Mouse (Mus musculus) heart, postnatal 0 days (tissue): ENCODE results near the gene Calhm1.

Experiments used
- CTCF ChIP-seq: IDR thresholded peaks from 2 replicates; pipeline ENCODE4 v1.5.1; 2016; ENCODE audit warnings: antibody characterized with exemption, control low read depth, low read depth
- EP300 ChIP-seq: IDR thresholded peaks from 2 replicates; pipeline ENCODE4 v1.6.1; 2016; ENCODE audit warnings: antibody characterized with exemption, low read depth

DNA sequence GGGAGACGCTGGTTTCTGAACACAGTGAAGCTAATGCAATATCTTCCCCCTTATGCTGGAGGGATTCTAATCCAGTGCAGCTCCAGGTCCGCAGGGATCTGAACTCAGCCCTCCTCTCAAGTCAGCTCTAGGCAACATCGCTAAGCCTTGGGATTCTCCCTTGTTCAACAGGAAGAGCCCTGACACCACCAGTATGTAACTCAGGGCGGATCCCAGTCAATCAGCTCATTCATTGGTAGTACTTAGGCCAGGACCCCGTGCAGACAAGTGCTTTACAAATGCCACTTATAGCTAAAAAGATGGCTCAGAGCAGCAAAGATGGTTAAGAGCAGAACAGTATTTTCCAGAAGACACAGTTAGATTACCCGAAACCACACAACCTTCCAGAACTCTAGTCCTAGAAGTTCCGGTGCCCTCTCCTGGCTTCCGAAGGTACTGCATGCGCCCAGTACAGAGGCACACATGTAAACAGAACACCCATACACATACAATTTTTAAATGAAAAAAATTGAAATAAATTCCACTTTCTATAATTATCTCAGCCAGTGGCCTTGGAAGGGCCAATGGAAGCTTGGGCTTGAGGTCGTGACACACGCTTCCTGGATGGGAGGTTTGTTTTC lies 24.8 kb upstream of the Calhm1 start:
- TF ChIP-seq CTCF (peak; percentile 84), EP300 (no peak)
